Mouse (Mus musculus): ENCODE results near the gene Cyb5d1. TPM values are rescaled to one million over a fixed set of nuclear protein-coding genes. Genes with fewer than 3 reads are reported as not detected.
A peak's percentile ranks its signal among the peaks of the same experiment; 100 is the strongest.

Gene Cyb5d1
- polyA plus RNA-seq, 1 experiment from 2014 or later, result 44.3 TPM

DNA sequence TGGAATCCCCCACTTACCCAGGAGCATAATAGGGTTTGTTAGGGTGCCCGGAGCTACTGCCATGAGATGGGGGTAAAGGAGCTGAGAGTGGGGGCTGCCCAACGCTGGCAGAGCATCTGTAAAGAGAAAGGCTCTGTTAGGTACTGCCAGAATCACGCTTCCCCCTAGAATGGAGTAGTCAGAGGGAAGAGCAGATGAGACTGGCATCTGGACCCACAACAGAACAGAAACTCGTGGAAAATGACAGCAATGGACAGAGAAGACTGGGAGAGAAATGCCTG, 12.2 kb upstream of the Cyb5d1 start:
- Histone ChIP-seq H3K27me3 (no peaks in the 10 kb centered on the region), H3K9me3 (no peaks in the 10 kb centered on the region), H3K27ac (replicated peaks) (peak overlapping the region; percentile 99; the same call in 1 of the 2 replicates), H3K36me3 (peaks cover 56% of the 10 kb centered on the region), H3K9ac (replicated peaks) (peak overlapping the region; percentile 89; the same call in 1 of the 2 replicates), H3K4me2 (replicated peaks) (no peak overlapping the region), H3K4me3 (no peak overlapping the region), H3K4me1 (peaks cover 33% of the 10 kb centered on the region)
- no peak for ATAC-seq (replicated peaks)
- 86% methylated on average over 4 of the region's 4 CpGs for WGBS

DNA sequence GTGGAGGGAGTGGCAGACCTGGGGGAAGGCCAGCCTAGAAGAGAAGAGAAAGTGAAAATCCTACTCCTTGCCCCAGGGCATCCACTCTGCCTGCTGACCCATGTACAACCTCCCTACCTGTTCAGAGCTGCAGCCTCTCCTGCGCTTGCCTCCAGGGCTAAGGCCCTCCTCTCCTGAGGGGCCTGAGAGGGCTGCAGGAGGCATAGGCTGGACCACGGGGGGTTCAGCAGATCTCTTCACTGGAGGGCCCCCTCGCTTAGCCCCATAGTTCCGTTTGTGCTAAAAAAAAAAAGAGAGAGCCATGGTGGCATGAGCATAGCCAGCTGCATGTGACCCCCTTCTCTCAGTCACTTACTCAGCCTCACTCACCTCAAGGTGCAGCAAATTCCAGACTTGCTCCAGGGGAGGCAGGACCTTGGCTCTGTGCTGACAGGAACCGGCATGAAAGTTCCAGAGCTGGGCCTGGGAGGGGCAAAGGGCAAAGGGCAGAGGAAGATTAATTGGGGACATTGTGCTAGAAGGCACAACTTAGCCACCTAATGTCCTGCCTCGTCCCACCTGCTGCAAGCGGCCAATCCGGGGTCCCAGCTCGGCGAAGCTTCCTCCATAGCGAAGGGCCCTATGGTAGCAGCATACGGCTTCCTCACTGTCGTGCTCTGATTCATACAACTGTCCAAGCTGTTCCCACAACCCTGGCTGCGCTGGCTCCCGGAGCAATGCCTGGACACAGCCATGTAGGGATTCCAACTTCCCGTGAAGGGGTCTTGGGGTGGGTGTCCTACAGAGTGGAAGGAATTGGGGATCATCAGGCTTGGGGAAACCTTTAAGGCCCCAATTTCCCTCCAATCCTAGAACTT, 11.7 kb upstream of the Cyb5d1 start:
- Histone ChIP-seq H3K27ac (replicated peaks) (no peak overlapping the region), H3K9ac (replicated peaks) (no peak overlapping the region), H3K36me3 (peaks cover 62% of the 10 kb centered on the region), H3K27me3 (no peaks in the 10 kb centered on the region), H3K9me3 (no peaks in the 10 kb centered on the region), H3K4me1 (peaks cover 27% of the 10 kb centered on the region), H3K4me2 (replicated peaks) (no peak overlapping the region), H3K4me3 (no peak overlapping the region)
- 92% methylated on average over 16 of the region's 16 CpGs for WGBS
- ATAC-seq (replicated peaks), result no peak

DNA sequence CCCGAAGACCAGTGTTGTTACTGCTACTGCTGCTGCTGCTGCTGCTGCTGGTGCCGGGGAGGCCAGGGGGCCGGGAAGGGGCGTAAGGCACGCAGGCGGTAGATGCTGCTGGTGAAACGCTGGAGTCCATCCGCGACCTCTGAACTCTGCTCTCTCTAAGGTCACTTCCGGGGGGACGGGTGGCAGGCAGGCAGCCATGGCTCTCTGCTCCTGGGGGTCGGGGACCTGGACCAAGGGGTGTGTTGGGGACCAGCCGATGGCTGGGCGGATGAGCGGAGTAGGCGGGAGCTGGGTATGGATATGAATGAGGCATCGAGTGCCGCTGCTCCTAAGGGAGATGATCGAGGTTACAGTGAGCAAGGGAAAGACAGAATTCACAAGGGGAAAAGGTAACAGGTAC, 10.9 kb upstream of the Cyb5d1 start:
- Histone ChIP-seq H3K4me2 (replicated peaks) (no peak overlapping the region), H3K4me3 (no peak overlapping the region), H3K27ac (replicated peaks) (no peak overlapping the region), H3K36me3 (peaks cover 66% of the 10 kb centered on the region), H3K4me1 (peaks cover 23% of the 10 kb centered on the region), H3K9me3 (no peaks in the 10 kb centered on the region), H3K9ac (replicated peaks) (no peak overlapping the region), H3K27me3 (no peaks in the 10 kb centered on the region)
- 92% methylated on average over 19 of the region's 19 CpGs for WGBS
- ATAC-seq (replicated peaks), result no peak

DNA sequence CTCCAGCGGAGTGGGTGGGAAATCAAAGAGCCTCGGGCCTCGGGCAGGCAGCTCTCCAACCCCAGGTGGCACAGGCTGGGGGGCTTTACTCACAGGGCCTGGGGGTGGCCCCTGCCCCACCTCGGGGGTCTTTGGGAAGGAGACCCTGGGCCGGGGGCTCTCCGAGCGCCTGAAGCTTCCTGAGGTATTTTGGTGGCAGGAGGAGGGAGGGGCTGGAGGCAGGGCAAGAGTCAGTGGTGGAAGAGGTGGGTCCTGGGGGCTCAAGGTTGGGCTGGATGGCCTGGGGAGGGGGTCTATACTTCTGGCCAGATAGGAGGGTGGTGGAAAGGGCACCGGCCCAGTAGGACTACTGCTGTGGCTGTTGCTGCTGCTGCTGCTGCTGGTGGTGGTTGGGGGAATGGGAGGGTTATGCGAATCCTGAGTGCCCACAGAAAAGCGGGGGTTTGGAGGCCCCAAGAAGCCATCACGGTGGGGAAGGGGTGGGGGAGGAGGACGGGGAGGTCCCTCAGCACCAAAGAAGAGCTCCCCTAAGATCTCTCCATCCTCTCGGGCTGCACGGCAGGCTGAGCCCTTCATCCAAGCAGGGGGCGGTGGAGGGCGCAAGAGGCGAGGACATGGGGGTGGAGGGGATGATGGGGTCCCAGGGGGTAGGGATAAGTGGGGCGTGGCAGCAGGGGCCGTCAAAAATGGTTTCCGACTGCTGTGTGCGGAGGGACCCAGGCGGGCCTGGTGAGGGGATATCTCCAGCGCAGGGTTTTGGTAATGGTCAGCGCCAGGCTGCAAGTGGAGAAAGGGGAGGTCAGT, 10.2 kb upstream of the Cyb5d1 start:
- no peak overlapping the region for H3K4me2 ChIP-seq (replicated peaks)
- H3K36me3 ChIP-seq, result peaks cover 73% of the 10 kb centered on the region
- no peaks in the 10 kb centered on the region for H3K27me3 ChIP-seq
- no peaks in the 10 kb centered on the region for H3K9me3 ChIP-seq
- no peak overlapping the region for H3K9ac ChIP-seq (replicated peaks)
- peaks cover 23% of the 10 kb centered on the region for H3K4me1 ChIP-seq
- ATAC-seq (replicated peaks), result no peak
- no peak overlapping the region for H3K4me3 ChIP-seq
- H3K27ac ChIP-seq (replicated peaks), result no peak overlapping the region
- WGBS, result 90% methylated on average over 24 of the region's 24 CpGs

DNA sequence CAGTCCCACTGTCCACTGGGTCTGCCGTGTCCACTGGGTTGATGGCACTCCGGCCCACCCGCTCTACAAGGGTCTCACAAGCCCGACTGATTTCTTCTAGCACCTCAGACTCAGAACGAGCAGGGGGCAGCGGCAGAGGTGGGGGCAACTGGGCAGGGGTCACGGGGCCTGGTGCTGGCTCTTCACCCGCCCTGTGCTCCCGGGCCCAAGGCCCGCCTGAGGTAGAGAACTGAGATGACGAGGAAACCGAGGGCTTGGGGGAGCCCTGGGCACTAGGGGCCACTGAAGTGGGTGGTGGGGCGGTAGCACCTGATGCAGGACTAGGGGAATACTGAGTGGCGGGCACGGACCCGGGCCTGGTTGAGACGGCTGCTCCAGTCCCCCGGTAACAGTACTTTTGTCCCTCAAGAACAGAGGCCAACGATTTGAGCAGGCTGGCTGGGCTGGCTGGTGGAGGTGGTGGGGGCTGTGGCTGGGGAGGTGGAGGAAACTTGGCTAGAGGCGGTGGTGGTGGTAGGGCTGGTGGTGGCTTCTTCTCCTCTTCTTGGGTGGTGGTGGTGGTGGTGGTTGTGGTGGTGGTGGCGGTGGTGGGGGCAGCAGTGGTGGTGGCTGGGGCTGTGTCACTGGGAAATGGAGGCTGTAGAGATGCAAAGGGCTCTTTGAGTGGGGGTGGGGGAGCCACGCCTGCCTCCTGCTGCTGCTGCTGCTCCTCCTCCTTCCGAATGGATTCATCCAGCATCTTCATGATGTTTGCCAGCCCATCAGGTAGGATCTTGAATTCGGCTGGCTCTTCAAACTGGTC, 9.4 kb upstream of the Cyb5d1 start:
- H3K27me3 ChIP-seq, result no peaks in the 10 kb centered on the region
- H3K4me3 ChIP-seq, result no peak overlapping the region
- H3K36me3 ChIP-seq, result peaks cover 81% of the 10 kb centered on the region
- no peak for ATAC-seq (replicated peaks)
- no peak overlapping the region for H3K4me2 ChIP-seq (replicated peaks)
- 88% methylated on average over 24 of the region's 24 CpGs for WGBS
- no peak overlapping the region for H3K27ac ChIP-seq (replicated peaks)
- no peaks in the 10 kb centered on the region for H3K9me3 ChIP-seq
- H3K4me1 ChIP-seq, result peaks cover 27% of the 10 kb centered on the region
- no peak overlapping the region for H3K9ac ChIP-seq (replicated peaks)

DNA sequence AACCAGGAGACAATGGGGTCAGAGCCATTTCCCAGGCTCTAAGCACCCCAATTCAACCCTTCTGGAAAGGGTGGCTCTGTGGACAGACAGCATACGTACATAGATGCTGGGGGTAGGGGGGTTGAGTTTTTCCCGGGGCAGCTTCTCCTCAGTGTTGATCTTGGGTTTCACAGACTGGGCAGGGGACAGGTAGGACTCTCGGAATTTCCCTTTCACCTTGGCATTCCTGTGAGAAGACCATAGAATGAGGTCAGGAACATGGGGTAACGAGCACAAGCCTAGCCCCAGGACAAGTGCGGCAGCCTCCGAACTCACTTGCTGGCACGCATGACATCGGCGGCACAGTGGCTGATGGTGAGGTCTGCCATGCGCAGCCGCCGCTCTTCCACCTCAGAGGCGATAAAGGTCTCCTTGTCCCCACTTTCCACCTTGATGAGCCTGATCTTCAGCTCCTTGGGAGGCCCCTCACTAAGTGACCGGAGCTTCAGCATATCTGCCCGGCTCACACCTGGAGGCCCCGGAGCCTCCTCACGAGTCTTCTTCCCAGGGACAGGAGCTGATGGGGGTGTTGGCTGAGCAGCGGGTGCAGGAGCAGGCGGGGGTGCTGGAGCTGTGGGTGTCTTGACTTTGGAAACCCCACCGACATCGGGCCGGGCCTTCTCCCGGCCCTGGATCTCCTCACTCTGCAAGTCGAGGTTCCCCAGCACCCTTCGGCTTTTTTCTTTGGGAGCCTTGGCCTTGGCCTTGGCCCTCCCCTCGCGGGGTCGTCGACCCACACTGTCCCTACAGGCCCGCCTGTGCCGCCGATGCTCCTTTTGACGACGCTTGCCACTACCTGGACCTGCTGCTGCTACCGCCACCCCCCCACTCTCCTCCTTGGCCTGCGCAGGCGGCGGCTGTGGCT, 8.5 kb upstream of the Cyb5d1 start:
- Histone ChIP-seq H3K9me3 (no peaks in the 10 kb centered on the region), H3K9ac (replicated peaks) (no peak overlapping the region), H3K4me2 (replicated peaks) (no peak overlapping the region), H3K27me3 (no peaks in the 10 kb centered on the region; the same call in 1 of the 2 replicates), H3K27ac (replicated peaks) (no peak overlapping the region), H3K4me3 (no peak overlapping the region), H3K36me3 (peaks cover 88% of the 10 kb centered on the region), H3K4me1 (peaks cover 28% of the 10 kb centered on the region)
- ATAC-seq (replicated peaks), result no peak
- WGBS, result 93% methylated on average over 38 of the region's 38 CpGs

DNA sequence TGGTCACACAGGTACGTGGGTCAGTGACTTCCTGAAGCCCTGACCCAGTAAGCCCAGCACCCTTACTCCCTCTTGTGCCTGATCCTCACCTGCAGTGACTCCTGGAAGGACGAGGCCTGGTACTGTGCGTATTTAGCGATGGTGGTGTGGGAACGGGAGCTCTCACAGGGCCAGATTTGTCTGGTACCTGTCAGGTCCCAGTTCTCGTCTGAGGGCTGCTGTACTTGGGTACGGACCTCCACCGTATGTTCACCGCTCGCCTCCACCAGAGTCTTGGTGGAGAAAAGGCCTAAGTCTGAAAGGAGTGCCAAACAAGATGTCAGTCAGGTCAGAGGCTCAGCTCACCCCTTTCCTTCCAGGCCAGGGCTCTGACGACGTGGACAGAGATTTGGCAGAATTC, 6.6 kb upstream of the Cyb5d1 start:
- 82% methylated on average over 12 of the region's 12 CpGs for WGBS
- Histone ChIP-seq H3K27ac (replicated peaks) (no peak overlapping the region), H3K4me3 (no peak overlapping the region), H3K9ac (replicated peaks) (no peak overlapping the region), H3K4me2 (replicated peaks) (no peak overlapping the region), H3K27me3 (no peaks in the 10 kb centered on the region; the same call in 1 of the 2 replicates), H3K36me3 (peaks cover 79% of the 10 kb centered on the region), H3K4me1 (peaks cover 18% of the 10 kb centered on the region; the same call in 1 of the 2 replicates), H3K9me3 (no peaks in the 10 kb centered on the region)
- ATAC-seq (replicated peaks), result no peak

DNA sequence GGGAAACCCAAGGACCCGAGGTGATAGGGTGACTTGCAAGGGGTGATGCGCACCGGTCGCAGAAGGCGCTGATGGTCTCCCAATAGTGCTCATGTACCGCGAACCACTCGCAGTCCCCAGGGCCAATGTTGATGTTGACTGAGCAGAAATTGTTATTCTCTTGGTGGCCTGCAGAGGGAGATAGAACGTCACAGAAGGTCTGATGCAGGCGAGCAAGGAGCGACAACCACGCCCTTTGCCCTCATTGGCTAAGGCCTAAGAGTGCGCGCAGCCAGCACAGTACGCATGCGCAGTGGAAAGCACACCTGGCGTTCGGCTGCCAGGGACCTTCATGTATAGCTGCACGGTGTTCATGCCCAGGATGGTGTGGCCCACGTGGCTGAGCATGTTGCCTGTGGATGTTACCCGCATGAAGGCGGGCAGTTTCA, 5.8 kb upstream of the Cyb5d1 start:
- H3K4me2 ChIP-seq (replicated peaks), result no peak overlapping the region
- H3K4me3 ChIP-seq, result no peak overlapping the region
- H3K9ac ChIP-seq (replicated peaks), result no peak overlapping the region
- peaks cover 71% of the 10 kb centered on the region for H3K36me3 ChIP-seq
- peak; percentile 65 for ATAC-seq (replicated peaks)
- H3K9me3 ChIP-seq, result no peaks in the 10 kb centered on the region
- H3K27ac ChIP-seq (replicated peaks), result no peak overlapping the region; the same call in 1 of the 2 replicates
- no peaks in the 10 kb centered on the region; the same call in 1 of the 2 replicates for H3K27me3 ChIP-seq
- 11% methylated on average over 22 of the region's 22 CpGs for WGBS
- H3K4me1 ChIP-seq, result peaks cover 25% of the 10 kb centered on the region

DNA sequence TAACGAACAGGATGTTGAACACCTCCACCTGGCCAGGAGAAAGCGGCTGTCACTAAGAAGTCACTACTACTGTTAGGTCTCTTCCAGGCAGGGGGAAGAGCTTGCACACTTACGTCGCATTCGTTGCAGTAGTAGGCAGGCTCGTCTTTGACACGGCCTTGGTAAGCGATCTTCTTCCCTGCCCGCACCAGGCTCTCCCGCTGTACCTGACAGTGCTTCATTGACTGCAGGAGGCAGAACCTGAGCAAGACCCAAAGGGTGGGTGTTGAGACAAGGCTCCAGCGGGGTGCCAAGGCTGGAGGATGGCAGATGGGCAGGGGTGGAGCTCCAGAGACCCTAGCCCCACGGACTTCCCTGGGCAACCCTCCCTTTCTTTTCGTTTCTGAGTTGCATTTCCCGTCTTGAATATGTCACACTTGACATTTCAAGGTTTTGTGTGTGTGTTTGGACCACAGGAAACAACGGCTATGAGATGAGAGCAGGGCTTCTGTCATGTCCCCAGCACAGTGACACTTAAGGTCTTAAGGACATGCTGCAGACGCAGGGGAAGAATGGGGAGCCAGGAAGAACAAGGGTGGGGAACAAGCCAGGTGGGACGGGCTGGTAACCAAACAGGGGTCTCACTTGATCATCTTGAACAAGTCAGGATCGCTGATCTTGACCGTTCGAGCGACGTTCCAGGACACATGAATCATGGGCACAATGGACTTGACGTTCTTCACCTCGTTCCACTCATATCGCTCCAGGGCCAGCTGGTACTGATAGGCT, 4.8 kb upstream of the Cyb5d1 start:
- H3K27ac ChIP-seq (replicated peaks), result no peak overlapping the region
- 76% methylated on average over 25 of the region's 25 CpGs for WGBS
- H3K4me1 ChIP-seq, result peaks cover 26% of the 10 kb centered on the region
- no peaks in the 10 kb centered on the region; the same call in 1 of the 2 replicates for H3K27me3 ChIP-seq
- H3K4me3 ChIP-seq, result peak overlapping the region; percentile 3; the same call in 1 of the 2 replicates
- peaks cover 62% of the 10 kb centered on the region for H3K36me3 ChIP-seq
- H3K4me2 ChIP-seq (replicated peaks), result no peak overlapping the region
- ATAC-seq (replicated peaks), result no peak
- H3K9me3 ChIP-seq, result no peaks in the 10 kb centered on the region
- H3K9ac ChIP-seq (replicated peaks), result no peak overlapping the region

DNA sequence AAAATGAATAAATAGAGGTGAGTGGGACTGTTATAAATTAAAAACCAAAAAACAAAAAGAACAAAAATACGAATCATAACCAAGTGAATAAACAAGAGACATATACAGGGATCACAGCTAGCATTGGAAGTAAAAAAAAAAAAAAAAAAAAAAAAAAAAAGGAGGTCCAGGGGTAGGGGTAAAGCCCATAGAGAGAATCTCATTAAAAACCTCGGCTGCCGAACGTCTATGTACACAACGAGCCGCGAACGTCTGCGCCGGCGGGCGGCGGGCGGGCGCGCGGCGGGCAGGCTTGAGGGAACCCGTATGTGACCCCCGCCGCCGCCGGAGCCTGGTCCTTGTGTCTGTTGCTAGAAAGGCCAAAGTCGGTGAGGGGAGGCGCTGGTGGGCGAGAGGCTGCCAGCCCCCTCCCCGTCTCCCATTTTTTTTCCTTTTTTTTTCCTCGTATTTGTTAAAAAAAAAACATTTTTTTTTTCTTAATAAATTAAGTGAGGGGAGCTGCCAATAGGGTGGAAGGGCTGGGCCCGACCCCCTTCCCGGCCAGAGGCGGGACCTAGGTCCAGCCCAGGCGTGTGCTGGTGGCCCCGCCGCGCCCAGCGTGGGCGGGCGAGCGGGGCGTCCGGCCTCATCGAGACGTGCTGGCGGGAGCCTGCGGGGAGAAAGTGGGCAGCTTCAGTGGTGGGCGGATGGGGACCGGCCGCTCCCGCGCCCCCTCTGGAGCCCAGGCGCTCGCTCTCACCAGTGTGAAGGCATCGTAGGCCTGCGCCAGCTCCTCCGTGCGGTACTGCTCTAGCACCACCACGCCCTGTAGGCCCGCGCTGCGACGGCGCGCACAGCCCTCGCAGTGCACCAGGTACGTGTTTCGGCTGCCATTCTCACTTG, 4.0 kb upstream of the Cyb5d1 start:
- ATAC-seq (replicated peaks), result no peak
- no peak overlapping the region for H3K4me2 ChIP-seq (replicated peaks)
- H3K27ac ChIP-seq (replicated peaks), result no peak overlapping the region
- H3K9me3 ChIP-seq, result no peaks in the 10 kb centered on the region
- no peaks in the 10 kb centered on the region; the same call in 1 of the 2 replicates for H3K27me3 ChIP-seq
- WGBS, result 19% methylated on average over 63 of the region's 66 CpGs
- peak overlapping the region; percentile 3; the same call in 1 of the 2 replicates for H3K4me3 ChIP-seq
- H3K4me1 ChIP-seq, result peaks cover 28% of the 10 kb centered on the region
- peaks cover 54% of the 10 kb centered on the region for H3K36me3 ChIP-seq
- H3K9ac ChIP-seq (replicated peaks), result no peak overlapping the region

Measured in forebrain, embryonic 15.5 days (tissue).